Mouse (Mus musculus) forebrain, embryonic 10.5 days (tissue): ENCODE data around the gene Yes1. TPM values are rescaled to one million over a fixed set of nuclear protein-coding genes. Genes with fewer than 3 reads are reported as not detected.
"Not testable (repeated sequence)": the region's sequence is repeated elsewhere in the genome, so short reads cannot be mapped to it uniquely, and the experiment has no call there.

Experiments
- DNase-seq: peaks from one replicate; pipeline ENCODE4 v3.0.0-alpha.2; 2017; ENCODE audit warnings: low spot score; ENCODE audit errors: extremely low spot score
- H3K27ac ChIP-seq: fragments of 300-500 bp; sonication (generic); 2 replicates; pipeline ENCODE4 v1.5.1; 2016; ENCODE audit warnings: mild to moderate bottlenecking
- H3K27me3 ChIP-seq: fragments of 300-500 bp; sonication (generic); 2 replicates; pipeline ENCODE4 v1.6.1; 2016; ENCODE audit warnings: mild to moderate bottlenecking; ENCODE audit not compliant: poor library complexity, severe bottlenecking
- H3K36me3 ChIP-seq: fragments of 300-500 bp; sonication (generic); replicated peaks from 2 replicates; pipeline ENCODE4 v1.6.1; 2016; ENCODE audit warnings: mild to moderate bottlenecking, moderate library complexity
- H3K4me1 ChIP-seq: fragments of 300-500 bp; sonication (generic); 2 replicates; pipeline ENCODE4 v1.6.1; 2016
- H3K4me3 ChIP-seq: fragments of 300-500 bp; sonication (generic); 2 replicates; pipeline ENCODE4 v1.5.1; 2016; ENCODE audit warnings: mild to moderate bottlenecking, moderate library complexity
- H3K9me3 ChIP-seq: fragments of 300-500 bp; sonication (generic); 2 replicates; pipeline ENCODE4 v1.6.1; 2016; ENCODE audit warnings: mild to moderate bottlenecking, moderate library complexity
- WGBS: fragments of 180-500 bp; shearing (Covaris S2); methylation state at CpG from one replicate; pipeline ENCODE4 v1.1.7; 2016; 5-methylcytosine and 5-hydroxymethylcytosine counted together
- polyA plus RNA-seq: library from polyadenylated mRNA; unstranded; fragments of >200 nt; fragmentation: Nextera tagmentation; extraction: Ambion mirVana; gene quantifications from 2 replicates; pipeline ENCODE4 v1.2.1, GENCODE M21; 2016

Yes1 gene
- polyA plus RNA-seq, 1 experiment from 2014 or later, result 28.9 TPM

- H3K36me3 ChIP-seq, result no peaks in the 10 kb centered on the region
- no peaks in the 10 kb centered on the region for H3K27me3 ChIP-seq
- H3K9me3 ChIP-seq, result no peaks in the 10 kb centered on the region
- H3K4me1 ChIP-seq, result peaks cover 4% of the 10 kb centered on the region; the same call in 1 of the 2 replicates
- DNase-seq, result no peak
- peak overlapping the region; percentile 84 for H3K27ac ChIP-seq
- peak overlapping the region; percentile 64 for H3K4me3 ChIP-seq
- WGBS, result 16% methylated on average over 2 of the region's 2 CpGs
Measured at GRCm38 (mm10) chr5:32713042-32713702, 102.2 kb downstream of the Yes1 start.

GRCm38 (mm10) chr5:32713703-32714467 is 102.9 kb downstream of the Yes1 start:
- WGBS, result under 1% methylated on average over 55 of the region's 55 CpGs
- Histone ChIP-seq H3K9me3 (no peaks in the 10 kb centered on the region), H3K4me1 (peaks cover 4% of the 10 kb centered on the region; the same call in 1 of the 2 replicates), H3K4me3 (peak overlapping the region; percentile 64), H3K36me3 (no peaks in the 10 kb centered on the region), H3K27ac (peak overlapping the region; percentile 84), H3K27me3 (no peaks in the 10 kb centered on the region)
- DNase-seq, result peak; percentile 92

GRCm38 (mm10) chr5:32717726-32718125 is 106.8 kb downstream of the Yes1 start:
- H3K27me3 ChIP-seq, result no peaks in the 10 kb centered on the region
- no peak overlapping the region for H3K4me3 ChIP-seq
- 71% methylated on average over 1 of the region's 1 CpGs for WGBS
- no peaks in the 10 kb centered on the region for H3K9me3 ChIP-seq
- no peak for DNase-seq
- peaks cover 4% of the 10 kb centered on the region; the same call in 1 of the 2 replicates for H3K4me1 ChIP-seq
- no peaks in the 10 kb centered on the region for H3K36me3 ChIP-seq
- H3K27ac ChIP-seq, result no peak overlapping the region

- 68% methylated on average over 6 of the region's 6 CpGs for WGBS
- no peak overlapping the region for H3K4me3 ChIP-seq
- H3K27me3 ChIP-seq, result no peaks in the 10 kb centered on the region
- no peaks in the 10 kb centered on the region for H3K4me1 ChIP-seq
- no peak for DNase-seq
- H3K9me3 ChIP-seq, result no peaks in the 10 kb centered on the region
- H3K27ac ChIP-seq, result no peak overlapping the region
- H3K36me3 ChIP-seq, result no peaks in the 10 kb centered on the region
Measured at GRCm38 (mm10) chr5:32718916-32719315, 107.9 kb downstream of the Yes1 start.

- WGBS, result 90% methylated on average over 9 of the region's 9 CpGs
Measured at GRCm38 (mm10) chr5:32720416-32720815, 109.4 kb downstream of the Yes1 start.

GRCm38 (mm10) chr5:32721316-32721715 is 110.3 kb downstream of the Yes1 start:
- H3K27me3 ChIP-seq, result no peaks in the 10 kb centered on the region
- 74% methylated on average over 3 of the region's 3 CpGs for WGBS

More at GRCm38 (mm10) chr5:32720416-32720815, 109.4 kb downstream of the Yes1 start:
- Histone ChIP-seq H3K27ac (no peak overlapping the region), H3K4me3 (no peak overlapping the region), H3K9me3 (peaks cover 2% of the 10 kb centered on the region; the same call in 1 of the 2 replicates), H3K4me1 (no peaks in the 10 kb centered on the region), H3K27me3 (no peaks in the 10 kb centered on the region), H3K36me3 (no peaks in the 10 kb centered on the region)
- DNase-seq, result no peak

GRCm38 (mm10) chr5:32722263-32722662 is 111.3 kb downstream of the Yes1 start:
- Histone ChIP-seq H3K4me3 (no peak overlapping the region), H3K27me3 (no peaks in the 10 kb centered on the region), H3K27ac (no peak overlapping the region), H3K4me1 (no peaks in the 10 kb centered on the region), H3K9me3 (peaks cover 3% of the 10 kb centered on the region; the same call in 1 of the 2 replicates), H3K36me3 (no peaks in the 10 kb centered on the region)
- WGBS, result 80% methylated on average over 7 of the region's 7 CpGs
- no peak for DNase-seq

More at GRCm38 (mm10) chr5:32721316-32721715, 110.3 kb downstream of the Yes1 start:
- H3K27ac ChIP-seq, result no peak overlapping the region
- DNase-seq, result no peak
- no peaks in the 10 kb centered on the region for H3K36me3 ChIP-seq
- no peak overlapping the region for H3K4me3 ChIP-seq
- H3K4me1 ChIP-seq, result no peaks in the 10 kb centered on the region
- peaks cover 3% of the 10 kb centered on the region; the same call in 1 of the 2 replicates for H3K9me3 ChIP-seq

DNA sequence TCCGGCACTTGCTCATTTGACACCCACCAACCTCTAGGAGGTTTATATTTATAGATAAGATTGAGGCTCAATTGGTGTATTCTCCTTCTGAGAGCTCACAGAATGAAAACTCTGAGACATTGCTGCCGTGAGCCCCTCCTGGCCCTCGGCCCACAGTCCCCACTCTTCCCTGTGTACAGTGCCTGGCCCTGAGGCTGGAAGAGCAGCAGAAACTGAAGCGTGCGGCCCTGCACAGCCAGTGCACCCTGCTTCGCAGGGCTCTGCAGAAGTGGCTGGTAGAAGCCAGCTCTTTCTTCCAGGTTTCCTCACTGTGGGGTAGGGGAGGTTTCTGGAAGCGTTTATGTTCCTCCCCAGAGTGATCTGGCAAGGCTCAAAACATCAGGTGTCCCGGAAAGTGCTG is 111.7 kb downstream of the Yes1 start:
- 90% methylated on average over 8 of the region's 8 CpGs for WGBS
- not testable (repeated sequence) for H3K27me3 ChIP-seq, H3K4me1 ChIP-seq, H3K4me3 ChIP-seq, H3K9me3 ChIP-seq, H3K36me3 ChIP-seq, DNase-seq, H3K27ac ChIP-seq

GRCm38 (mm10) chr5:32723981-32724380 is 113.0 kb downstream of the Yes1 start:
- WGBS, result 89% methylated on average over 7 of the region's 7 CpGs
- H3K27me3 ChIP-seq, result no peaks in the 10 kb centered on the region
- DNase-seq, result no peak
- H3K36me3 ChIP-seq, result no peaks in the 10 kb centered on the region
- peaks cover 3% of the 10 kb centered on the region; the same call in 1 of the 2 replicates for H3K9me3 ChIP-seq
- H3K4me3 ChIP-seq, result no peak overlapping the region
- no peak overlapping the region for H3K27ac ChIP-seq
- no peaks in the 10 kb centered on the region for H3K4me1 ChIP-seq

- not testable (repeated sequence) for DNase-seq, H3K9me3 ChIP-seq, H3K27me3 ChIP-seq, H3K36me3 ChIP-seq, H3K4me3 ChIP-seq, H3K4me1 ChIP-seq, H3K27ac ChIP-seq
- whole genome bisulfite sequencing, result 76% methylated on average over 3 of the region's 3 CpGs
Measured at GRCm38 (mm10) chr5:32725397-32725796, 114.4 kb downstream of the Yes1 start.

DNA sequence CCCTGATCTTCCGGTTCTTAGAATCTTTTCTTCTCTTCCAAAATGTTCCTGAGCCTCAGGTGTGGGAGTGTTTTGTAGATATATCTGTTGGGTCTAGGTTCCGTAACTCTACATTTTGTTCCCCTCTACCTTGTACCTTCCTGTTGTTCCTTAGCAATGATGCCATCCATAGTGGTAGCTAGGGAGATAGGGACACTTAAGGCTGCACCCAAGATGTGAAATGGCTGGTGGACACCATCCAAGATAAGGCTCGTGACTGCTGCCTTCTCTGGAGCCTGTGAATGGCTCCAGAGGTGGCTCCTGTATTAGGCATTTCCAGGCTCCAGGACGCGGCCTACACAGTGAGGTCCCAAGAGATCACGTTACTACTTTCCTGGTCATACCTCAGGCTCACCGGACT is 117.3 kb downstream of the Yes1 start:
- Histone ChIP-seq H3K27ac (no peak overlapping the region), H3K9me3 (peaks cover 3% of the 10 kb centered on the region; the same call in 1 of the 2 replicates), H3K4me3 (no peak overlapping the region), H3K36me3 (peaks cover 2% of the 10 kb centered on the region), H3K4me1 (no peaks in the 10 kb centered on the region), H3K27me3 (no peaks in the 10 kb centered on the region)
- DNase-seq, result no peak
- WGBS, result 92% methylated on average over 7 of the region's 7 CpGs

DNA sequence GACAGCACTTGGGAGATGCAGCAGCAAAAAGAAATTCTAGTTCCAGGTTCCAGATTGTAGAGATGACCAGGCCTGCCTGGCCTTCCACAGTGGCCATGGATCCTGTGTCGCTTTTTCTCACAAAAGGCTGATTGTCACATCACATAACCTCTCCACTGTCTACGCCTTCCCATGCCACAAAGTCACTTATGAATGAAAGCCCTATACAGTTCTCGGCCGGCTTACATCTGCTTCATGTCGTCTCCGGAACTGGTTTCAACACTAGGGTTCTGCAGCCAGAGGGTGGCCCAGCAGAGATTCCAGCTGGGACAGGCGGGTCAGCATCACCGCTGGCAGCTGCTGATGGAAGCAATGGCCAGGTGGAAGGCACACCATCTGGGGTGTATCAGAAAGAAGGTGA is 117.9 kb downstream of the Yes1 start:
- WGBS, result 84% methylated on average over 8 of the region's 8 CpGs
- peaks cover 5% of the 10 kb centered on the region; the same call in 1 of the 2 replicates for H3K9me3 ChIP-seq
- DNase-seq, result no peak
- no peak overlapping the region for H3K27ac ChIP-seq
- no peaks in the 10 kb centered on the region for H3K4me1 ChIP-seq
- no peak overlapping the region for H3K4me3 ChIP-seq
- no peaks in the 10 kb centered on the region for H3K27me3 ChIP-seq
- peaks cover 7% of the 10 kb centered on the region for H3K36me3 ChIP-seq

DNA sequence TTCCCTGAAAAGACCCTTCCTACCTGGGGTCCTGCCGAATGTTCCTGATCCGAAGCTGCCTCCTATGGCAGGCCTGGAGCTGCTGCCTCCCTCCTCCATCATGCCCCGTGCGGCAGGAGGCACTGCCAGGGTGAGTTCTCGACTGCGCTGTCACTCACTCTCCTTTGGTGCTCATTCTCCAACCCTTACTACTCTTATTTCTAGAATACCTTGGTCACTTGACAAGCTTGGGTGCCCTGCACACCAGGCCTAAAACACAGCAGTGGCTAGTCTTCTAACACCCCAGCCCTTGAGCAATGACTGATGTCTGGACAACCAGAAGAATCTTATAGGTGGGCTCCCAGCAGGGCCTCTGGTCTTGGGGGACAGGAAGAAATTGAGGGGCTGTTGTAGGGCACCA is 122.9 kb downstream of the Yes1 start:
- not testable (repeated sequence) for H3K4me3 ChIP-seq, H3K27me3 ChIP-seq, H3K9me3 ChIP-seq, H3K4me1 ChIP-seq, H3K27ac ChIP-seq, DNase-seq
- 92% methylated on average over 6 of the region's 6 CpGs for WGBS
- H3K36me3 ChIP-seq, result peaks cover 46% of the 10 kb centered on the region
